Mouse (Mus musculus) small intestine, adult 2 months (tissue): Measurements from ENCODE around the gene Stn1.

Experiments used
- CTCF ChIP-seq: fragments of 200-500 bp; IDR thresholded peaks from 2 replicates; pipeline ENCODE4 v1.5.1; 2012; ENCODE audit warnings: low read depth, mild to moderate bottlenecking, control low read depth, inconsistent platforms, low read length, moderate library complexity, mixed read lengths; ENCODE audit not compliant: insufficient replicate concordance, insufficient read length; ENCODE audit errors: extremely low read depth
- POLR2A ChIP-seq: fragments of 200-500 bp; IDR thresholded peaks from 2 replicates; pipeline ENCODE4 v1.6.1; 2012; ENCODE audit warnings: low read depth, mild to moderate bottlenecking, control low read depth, inconsistent platforms, low read length, moderate library complexity

GRCm38 (mm10) chr19:47507128-47508121, 29.9 kb downstream of the Stn1 start:
- TF ChIP-seq POLR2A, result no peak
- TF ChIP-seq CTCF, result no peak; the same call in 1 of the 2 replicates
